ENCODE assay signal across 9 mouse cellular contexts in the genomic region with DNA sequence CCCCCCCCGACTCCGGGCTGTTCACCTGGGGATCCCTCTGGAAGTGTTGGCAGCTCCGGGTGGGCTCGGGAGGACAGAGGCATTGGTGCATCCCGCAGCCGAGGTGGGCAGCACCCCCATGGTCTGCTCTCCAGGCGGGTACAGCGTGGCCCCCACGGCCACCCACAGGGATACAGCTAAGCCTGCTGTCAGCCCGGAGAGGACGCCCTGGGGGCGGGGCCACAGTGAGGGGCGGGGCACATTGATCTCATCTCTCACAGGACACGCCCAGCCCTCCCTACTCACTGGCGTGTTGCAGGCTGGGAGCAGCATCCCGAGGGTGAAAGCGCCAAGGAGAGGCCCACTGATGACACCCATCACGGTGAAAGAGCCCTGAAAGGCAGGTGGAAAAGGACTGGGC. TPM values are rescaled to one million over a fixed set of nuclear protein-coding genes. Genes with fewer than 3 reads are reported as not detected.
DNase-seq lines count a peak whose midpoint lies in the region; ATAC-seq lines count a peak whose summit lies in the region.
"Had no signal": no experiment of that assay in that cellular context is flagged by ENCODE, and none has a peak within 500 bp of the region (broad histone marks: within the 10 kb centered on the region; RNA-seq: fewer than 3 reads in every experiment).

No protein-coding gene starts in this region.

- ATAC-seq in hindbrain, embryonic 13.5 days (ENCODE audit: low FRiP score): no peak

- peak overlapping the region; percentile 34 for H3K4me2 ChIP-seq in hindbrain, embryonic 13.5 days

- no peaks in the 10 kb centered on the region for H3K9me3 ChIP-seq in hindbrain, embryonic 13.5 days

- WGBS in hindbrain, embryonic 13.5 days: 10% methylated on average over 12 of the region's 18 CpGs

- H3K9ac ChIP-seq in hindbrain, embryonic 13.5 days: no peak overlapping the region

- H3K4me1 ChIP-seq in hindbrain, embryonic 13.5 days (replicated peaks): peaks cover 12% of the 10 kb centered on the region

- peaks cover 57% of the 10 kb centered on the region for H3K27me3 ChIP-seq in hindbrain, embryonic 13.5 days

- H3K36me3 ChIP-seq in hindbrain, embryonic 13.5 days: peaks cover 4% of the 10 kb centered on the region; the same call in 1 of the 2 replicates

- no peak overlapping the region for H3K27ac ChIP-seq in hindbrain, embryonic 13.5 days

- peak; percentile 57 to 66 for DNase-seq in layer of hippocampus, adult 18-20 months (ENCODE audit: low spot score in 2 of 2)
- no peak for DNase-seq in layer of hippocampus, adult 11-12 months (ENCODE audit: low spot score)
- peak; percentile 58 for DNase-seq in embryo, embryonic 11 days
- peak; percentile 52 for DNase-seq in naive thymus-derived CD4-positive, alpha-beta T cell, adult 2 months (ENCODE audit: low read depth)
- DNase-seq in gastrocnemius, postnatal 4 days (ENCODE audit: low spot score in 2 of 2): no peak
- DNase-seq in thymus, postnatal 10 days (ENCODE audit: low spot score in 2 of 2): no peak
- no peak for DNase-seq in urinary bladder, postnatal 4 days (ENCODE audit: low spot score in 2 of 2)

- H3K4me3 ChIP-seq in hindbrain, embryonic 13.5 days: peak overlapping the region; percentile 12; the same call in 1 of the 2 replicates
- H3K4me3 ChIP-seq: megakaryocyte, embryonic 14.5 days had no signal

RNA-seq across cellular contexts. Expression of a gene that starts 4.9 kb away (rescaled TPM):
- 10 to 100 TPM; 11.1 to 12.9 TPM for total RNA-seq in layer of hippocampus, adult 18-20 months (2021)
- polyA plus RNA-seq in hindbrain, embryonic 13.5 days (2015; fragmentation: Nextera tagmentation; extraction: Ambion mirVana): 0.61 and 0.95 TPM in 2 replicates
- total RNA-seq in gastrocnemius, postnatal 4 days (2021): not detected

RNA-seq across cellular contexts. Expression of a gene that starts 9.5 kb away (rescaled TPM):
- total RNA-seq in layer of hippocampus, adult 18-20 months (2021): 100 to 1,000 TPM; 713 to 785 TPM
- polyA plus RNA-seq in hindbrain, embryonic 13.5 days (2015; fragmentation: Nextera tagmentation; extraction: Ambion mirVana): 2,665 and 2,711 TPM in 2 replicates
- total RNA-seq in gastrocnemius, postnatal 4 days (2021): 1,000 to 10,000 TPM; 1,846 to 1,982 TPM

RNA-seq across cellular contexts. Expression of a gene that starts 13.9 kb away (rescaled TPM):
- total RNA-seq in layer of hippocampus, adult 18-20 months (2021): 10 to 100 TPM; 93.2 to 98.5 TPM
- polyA plus RNA-seq in hindbrain, embryonic 13.5 days (2015; fragmentation: Nextera tagmentation; extraction: Ambion mirVana): 157 and 162 TPM in 2 replicates
- 10 to 100 TPM; 37.5 to 40.1 TPM for total RNA-seq in gastrocnemius, postnatal 4 days (2021)

RNA-seq across cellular contexts. Expression of a gene that starts 18.1 kb away (rescaled TPM):
- total RNA-seq in layer of hippocampus, adult 18-20 months (2021): 100 to 1,000 TPM in 1 of 2 experiments, 10 to 100 TPM in 1; 96.3 to 100 TPM
- polyA plus RNA-seq in hindbrain, embryonic 13.5 days (2015; fragmentation: Nextera tagmentation; extraction: Ambion mirVana): 55.6 and 61.9 TPM in 2 replicates
- total RNA-seq in gastrocnemius, postnatal 4 days (2021): 10 to 100 TPM; 36.1 to 38.1 TPM

RNA-seq across cellular contexts. Expression of a gene that starts 24.6 kb away (rescaled TPM):
- total RNA-seq in layer of hippocampus, adult 18-20 months (2021): 10 to 100 TPM; 19.0 to 20.8 TPM
- 13.3 and 17.7 TPM in 2 replicates for polyA plus RNA-seq in hindbrain, embryonic 13.5 days (2015; fragmentation: Nextera tagmentation; extraction: Ambion mirVana)
- total RNA-seq in gastrocnemius, postnatal 4 days (2021): 1 to 10 TPM; 1.7 to 1.8 TPM

Comparison
In these comparisons a context has a peak if more than half of its experiments do, and no peak if none do; other contexts are left out.
1. DNase-seq: peak in layer of hippocampus, adult 18-20 months (2 of 2), embryo, embryonic 11 days (single experiment) and naive thymus-derived CD4-positive, alpha-beta T cell, adult 2 months (single experiment); none in layer of hippocampus, adult 11-12 months (single experiment), gastrocnemius, postnatal 4 days (0 of 2), thymus, postnatal 10 days (0 of 2) and urinary bladder, postnatal 4 days (0 of 2).
2. RNA of a gene that starts 4.9 kb away (total RNA-seq): 11.1 to 12.9 TPM in layer of hippocampus, adult 18-20 months; not detected in gastrocnemius, postnatal 4 days; every median in the first group is over 10 times any median in the second.